Mouse (Mus musculus): ENCODE results near the gene Olfr486. TPM values are rescaled to one million over a fixed set of nuclear protein-coding genes. Genes with fewer than 3 reads are reported as not detected.
"Not testable (repeated sequence)": the region's sequence is repeated elsewhere in the genome, so short reads cannot be mapped to it uniquely, and the experiment has no call there.

The Olfr486 gene
- not detected in 2 replicates for polyA plus RNA-seq (2015; fragmentation: Nextera tagmentation; extraction: Ambion mirVana)

DNA sequence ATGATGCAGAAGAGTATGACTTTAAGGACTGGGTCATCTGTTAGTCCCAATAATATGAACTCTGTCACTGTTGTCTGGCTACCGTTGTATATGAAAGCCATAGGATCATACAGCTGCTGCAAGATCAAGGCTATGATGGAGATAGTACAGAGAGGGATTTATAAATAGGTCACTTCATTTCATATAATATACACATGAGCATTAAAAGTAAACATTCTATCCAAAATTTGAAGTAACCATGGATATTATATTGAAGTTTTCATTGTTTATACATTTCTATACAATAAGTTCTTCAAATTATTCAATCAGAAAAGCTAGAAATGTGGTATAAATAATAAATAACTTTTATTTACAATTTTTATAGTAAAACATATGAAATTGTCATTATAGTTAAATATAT is at the start of gene Olfr486:
Gene Olfr486 (minus strand): TSS at position 101 of the 400 bp plus-strand sequence.
- not testable (repeated sequence) for H3K27ac ChIP-seq (replicated peaks); H3K27me3 ChIP-seq (replicated peaks); H3K4me2 ChIP-seq; H3K4me1 ChIP-seq; ATAC-seq (ENCODE audit: low FRiP score); H3K9ac ChIP-seq (replicated peaks); H3K4me3 ChIP-seq (replicated peaks); H3K9me3 ChIP-seq (replicated peaks); H3K36me3 ChIP-seq
- WGBS: 100% methylated on average over 1 of the region's 1 CpGs

DNA sequence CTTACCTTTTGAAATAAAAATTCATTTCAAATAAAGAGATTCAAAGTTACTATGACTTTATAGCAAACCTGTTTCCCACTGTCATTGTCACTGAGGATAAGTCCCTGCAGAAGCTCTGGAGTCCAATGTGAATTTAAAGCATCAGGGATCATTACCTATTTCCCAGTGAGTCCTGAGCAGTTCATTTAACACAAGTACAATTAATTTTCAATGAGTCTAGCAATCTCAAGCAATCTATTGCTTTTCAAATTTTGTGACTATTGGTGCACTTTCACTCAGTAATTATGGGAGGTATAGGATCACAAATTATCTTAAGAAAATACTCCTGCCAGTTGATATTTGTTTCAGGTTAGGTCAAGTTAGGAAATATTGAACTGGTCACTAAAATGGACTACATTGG is 42.0 kb upstream of the Olfr486 start, which contains the start of gene Olfr487:
Gene Olfr487 (minus strand): TSS at position 101 of the 400 bp plus-strand sequence.
- H3K9me3 ChIP-seq (replicated peaks); H3K36me3 ChIP-seq; H3K4me1 ChIP-seq; H3K27me3 ChIP-seq (replicated peaks); H3K9ac ChIP-seq (replicated peaks); H3K4me2 ChIP-seq; H3K4me3 ChIP-seq (replicated peaks); ATAC-seq (ENCODE audit: low FRiP score); H3K27ac ChIP-seq (replicated peaks): not testable (repeated sequence)

DNA sequence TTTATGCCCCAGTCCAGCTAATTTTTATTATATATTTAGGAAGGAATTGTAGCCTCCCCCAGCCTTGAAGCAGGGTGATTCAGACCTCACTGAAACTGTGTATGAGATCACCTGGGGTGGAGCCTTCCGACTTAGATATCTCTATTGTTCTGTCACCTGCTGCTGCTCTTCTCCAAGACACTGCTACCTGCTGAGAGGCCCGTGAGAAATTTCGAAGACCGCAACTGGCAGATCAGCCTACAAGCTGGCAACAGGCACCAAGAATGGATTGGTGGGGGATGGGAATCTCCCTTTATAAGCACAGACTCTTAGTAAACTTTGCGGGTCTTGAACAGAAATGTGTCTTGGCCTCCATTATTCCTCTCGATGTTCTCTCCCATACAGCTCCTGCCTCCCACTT is 24.4 kb upstream of the Olfr486 start:
- Histone ChIP-seq H3K4me2 (no peak overlapping the region), H3K4me1 (no peaks in the 10 kb centered on the region), H3K4me3 (replicated peaks) (no peak overlapping the region), H3K27me3 (replicated peaks) (no peaks in the 10 kb centered on the region), H3K27ac (replicated peaks) (no peak overlapping the region), H3K36me3 (no peaks in the 10 kb centered on the region), H3K9me3 (replicated peaks) (no peaks in the 10 kb centered on the region), H3K9ac (replicated peaks) (no peak overlapping the region)
- 61% methylated on average over 6 of the region's 6 CpGs for WGBS
- ATAC-seq (ENCODE audit: low FRiP score): no peak

DNA sequence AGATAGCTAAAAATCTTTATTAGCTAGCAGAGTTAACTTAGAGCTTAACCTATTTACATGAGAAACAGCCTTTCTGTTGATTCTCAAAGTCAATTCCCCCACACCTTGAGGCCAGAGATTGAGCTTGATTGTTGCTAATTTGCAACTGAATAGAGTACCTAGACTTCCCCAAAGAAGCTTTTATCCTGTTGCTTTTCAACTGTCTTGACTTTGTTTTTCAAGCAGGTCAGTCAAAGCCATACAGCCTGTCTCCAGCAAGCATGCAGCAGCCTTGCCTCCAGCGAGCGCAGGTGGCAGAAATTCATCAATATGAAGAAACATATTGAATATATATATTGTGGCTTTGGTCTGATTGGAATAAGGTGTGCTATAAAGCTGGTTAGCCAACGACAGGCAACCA is 23.8 kb upstream of the Olfr486 start:
- not testable (repeated sequence) for H3K4me3 ChIP-seq (replicated peaks); H3K9me3 ChIP-seq (replicated peaks); H3K9ac ChIP-seq (replicated peaks); H3K4me2 ChIP-seq; H3K36me3 ChIP-seq; H3K4me1 ChIP-seq; ATAC-seq (ENCODE audit: low FRiP score); H3K27ac ChIP-seq (replicated peaks); H3K27me3 ChIP-seq (replicated peaks)
- 55% methylated on average over 3 of the region's 3 CpGs for WGBS

DNA sequence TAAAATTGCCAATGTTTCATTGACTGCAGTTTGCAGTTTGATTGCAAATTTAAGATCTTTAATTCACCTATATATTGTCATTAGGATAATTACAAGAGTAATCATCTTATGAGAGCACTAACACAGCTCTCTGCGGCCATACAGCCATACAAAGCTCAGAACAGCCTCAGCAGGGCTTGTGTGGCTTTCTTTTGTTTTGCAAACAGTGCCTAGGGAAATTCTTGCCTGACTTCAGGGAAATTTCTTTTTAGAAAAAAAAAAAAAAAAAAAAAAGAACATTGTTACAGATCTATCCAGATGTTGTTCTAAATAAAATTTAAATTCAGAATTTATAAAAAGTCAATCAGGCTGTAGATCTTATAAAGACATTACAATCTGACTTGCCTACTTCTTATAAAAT is 20.2 kb upstream of the Olfr486 start:
- not testable (repeated sequence) for H3K27me3 ChIP-seq (replicated peaks); H3K27ac ChIP-seq (replicated peaks); H3K36me3 ChIP-seq; H3K4me2 ChIP-seq; H3K4me1 ChIP-seq; ATAC-seq (ENCODE audit: low FRiP score); H3K9ac ChIP-seq (replicated peaks); H3K9me3 ChIP-seq (replicated peaks); H3K4me3 ChIP-seq (replicated peaks)
- WGBS: 33% methylated on average over 1 of the region's 1 CpGs

DNA sequence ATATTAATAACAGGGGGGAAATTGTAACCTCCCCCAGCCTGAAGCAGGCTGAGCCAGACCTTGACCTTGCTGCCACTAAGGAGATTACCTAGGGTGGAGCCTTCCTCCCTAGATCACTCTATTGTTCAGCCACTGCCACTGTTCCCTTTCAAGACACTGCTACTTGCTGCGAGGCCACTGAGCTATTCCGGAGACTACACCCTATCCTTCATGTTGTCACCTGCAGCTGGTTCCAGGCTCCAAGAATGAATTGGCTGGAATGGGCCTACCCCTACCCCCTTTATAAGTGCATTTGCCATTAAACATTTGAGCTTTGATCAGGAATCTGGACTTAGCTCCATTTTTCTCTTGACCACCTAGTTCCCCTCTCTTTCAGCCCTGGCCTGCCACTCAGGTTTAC is 18.7 kb upstream of the Olfr486 start:
- ATAC-seq (ENCODE audit: low FRiP score); H3K27ac ChIP-seq (replicated peaks): not testable (repeated sequence)
- 26% methylated on average over 2 of the region's 2 CpGs for WGBS

DNA sequence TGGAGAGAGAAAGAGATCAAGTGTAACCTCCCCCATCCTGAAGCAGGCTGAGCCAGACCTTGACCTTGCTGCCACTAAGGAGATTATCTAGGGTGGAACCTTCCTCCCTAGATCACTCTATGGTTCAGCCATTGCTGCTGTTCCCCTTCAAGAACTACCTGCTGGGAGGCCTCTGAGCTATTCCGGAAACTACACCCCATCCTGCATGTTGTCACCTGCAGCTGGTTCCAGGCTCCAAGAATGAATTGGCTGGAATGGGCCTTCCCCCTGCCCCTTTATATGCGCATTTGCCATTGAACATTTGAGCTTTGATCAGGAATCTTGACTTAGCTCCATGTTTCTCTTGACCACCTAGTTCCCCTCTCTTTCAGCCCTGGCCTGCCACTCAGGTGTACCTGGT is 12.7 kb upstream of the Olfr486 start:
- not testable (repeated sequence) for H3K4me3 ChIP-seq (replicated peaks); H3K27me3 ChIP-seq (replicated peaks); H3K4me2 ChIP-seq; H3K9me3 ChIP-seq (replicated peaks); H3K27ac ChIP-seq (replicated peaks); H3K9ac ChIP-seq (replicated peaks); H3K36me3 ChIP-seq; H3K4me1 ChIP-seq; ATAC-seq (ENCODE audit: low FRiP score)
- WGBS: 96% methylated on average over 2 of the region's 2 CpGs

More for the DNA sequence above, 18.7 kb upstream of the Olfr486 start:
- H3K9me3 ChIP-seq (replicated peaks); H3K4me2 ChIP-seq; H3K4me1 ChIP-seq; H3K9ac ChIP-seq (replicated peaks); H3K27me3 ChIP-seq (replicated peaks); H3K36me3 ChIP-seq; H3K4me3 ChIP-seq (replicated peaks): not testable (repeated sequence)

DNA sequence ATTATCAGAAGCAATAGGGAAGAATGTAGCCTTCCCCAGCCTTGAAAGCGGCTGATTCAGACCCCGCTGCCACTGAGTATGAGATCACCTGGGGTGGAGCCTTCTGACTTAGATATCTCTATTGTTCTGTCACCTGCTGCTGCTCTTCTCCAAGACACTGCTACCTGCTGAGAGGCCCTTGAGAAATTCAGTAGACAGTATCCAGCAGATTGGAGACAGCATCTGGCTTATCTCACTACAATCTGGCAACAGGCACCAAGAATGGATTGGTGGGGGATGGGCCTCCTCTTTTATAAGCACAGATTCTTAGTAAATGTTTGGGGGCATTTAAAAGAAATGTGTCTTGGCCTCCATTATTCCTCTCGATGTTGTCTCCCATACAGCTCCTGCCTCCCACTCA is 11.9 kb upstream of the Olfr486 start:
- not testable (repeated sequence) for H3K36me3 ChIP-seq; H3K4me1 ChIP-seq; H3K9me3 ChIP-seq (replicated peaks); H3K27ac ChIP-seq (replicated peaks); ATAC-seq (ENCODE audit: low FRiP score); H3K4me2 ChIP-seq; H3K9ac ChIP-seq (replicated peaks); H3K27me3 ChIP-seq (replicated peaks); H3K4me3 ChIP-seq (replicated peaks)
- WGBS: 81% methylated on average over 3 of the region's 3 CpGs

DNA sequence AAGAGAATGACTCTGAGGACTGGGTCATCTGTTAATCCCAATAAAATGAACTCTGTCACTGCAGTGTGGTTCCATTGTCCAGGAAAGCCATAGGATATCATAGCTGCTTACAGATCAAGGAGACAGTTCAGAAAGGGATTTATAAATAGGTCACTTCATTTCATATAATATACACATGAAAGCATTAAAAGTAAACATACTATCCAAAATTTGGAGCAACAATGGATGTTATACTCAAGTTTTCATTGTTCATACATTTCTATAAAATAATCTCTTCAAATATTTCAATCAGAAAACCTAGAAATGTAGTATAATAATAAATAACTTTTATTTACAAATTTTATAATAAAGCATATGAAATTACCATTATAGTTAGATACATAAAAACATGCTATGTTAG is 12.8 kb downstream of the Olfr486 start, which contains the start of gene Olfr485:
Gene Olfr485 (minus strand): TSS at position 101 of the 400 bp plus-strand sequence.
- no peaks in the 10 kb centered on the region for H3K36me3 ChIP-seq
- no peak within 1 kb of the TSS for H3K4me2 ChIP-seq
- no peak for ATAC-seq (ENCODE audit: low FRiP score)
- no peaks in the 10 kb centered on the region for H3K4me1 ChIP-seq
- H3K9me3 ChIP-seq (replicated peaks): no peaks in the 10 kb centered on the region
- no peak within 1 kb of the TSS for H3K9ac ChIP-seq (replicated peaks)
- H3K4me3 ChIP-seq (replicated peaks): no peak within 1 kb of the TSS
- no peak within 1 kb of the TSS for H3K27ac ChIP-seq (replicated peaks)
- no peaks in the 10 kb centered on the region for H3K27me3 ChIP-seq (replicated peaks)

DNA sequence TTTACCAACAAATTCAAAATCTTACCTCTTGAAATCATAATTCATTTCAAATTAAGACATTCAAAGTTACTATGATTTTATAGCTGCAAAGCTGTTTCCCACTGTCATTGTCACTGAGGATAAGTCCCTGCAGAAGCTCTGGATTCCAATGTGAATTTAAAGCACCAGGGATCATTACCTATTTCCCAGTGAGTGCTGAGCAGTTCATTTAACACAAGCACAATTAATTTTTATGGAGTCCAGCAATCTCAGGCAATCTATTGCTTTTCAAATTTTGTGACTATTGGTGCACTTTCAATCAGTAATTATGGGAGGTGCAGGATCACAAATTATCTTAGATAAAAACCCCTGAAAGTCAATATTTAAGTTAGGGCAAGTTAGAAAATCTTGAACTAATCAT is 45.2 kb downstream of the Olfr486 start, which contains the start of gene Olfr484:
Gene Olfr484 (minus strand): TSS at position 101 of the 400 bp plus-strand sequence.
- ATAC-seq (ENCODE audit: low FRiP score): no peak
- Histone ChIP-seq H3K4me1 (no peaks in the 10 kb centered on the region), H3K4me3 (replicated peaks) (no peak within 1 kb of the TSS)

More for the DNA sequence above, 45.2 kb downstream of the Olfr486 start, which contains the start of gene Olfr484:
- Histone ChIP-seq H3K4me2 (no peak within 1 kb of the TSS), H3K36me3 (no peaks in the 10 kb centered on the region), H3K27me3 (replicated peaks) (no peaks in the 10 kb centered on the region), H3K9ac (replicated peaks) (no peak within 1 kb of the TSS), H3K9me3 (replicated peaks) (no peaks in the 10 kb centered on the region), H3K27ac (replicated peaks) (no peak within 1 kb of the TSS)

Other genes starting within 250 kb of the Olfr486 start
- not detected in 2 replicates for gene Olfr473, start 242.3 kb downstream of the Olfr486 start, polyA plus RNA-seq (2015; fragmentation: Nextera tagmentation; extraction: Ambion mirVana)
- gene Olfr474, start 218.1 kb downstream of the Olfr486 start, polyA plus RNA-seq (2015; fragmentation: Nextera tagmentation; extraction: Ambion mirVana): not detected in 2 replicates
- not detected in 2 replicates for gene Olfr476, start 207.9 kb downstream of the Olfr486 start, polyA plus RNA-seq (2015; fragmentation: Nextera tagmentation; extraction: Ambion mirVana)
- not detected in 2 replicates for gene Olfr477, start 186.0 kb downstream of the Olfr486 start, polyA plus RNA-seq (2015; fragmentation: Nextera tagmentation; extraction: Ambion mirVana)
- gene Olfr478, start 138.8 kb downstream of the Olfr486 start, polyA plus RNA-seq (2015; fragmentation: Nextera tagmentation; extraction: Ambion mirVana): not detected in 2 replicates
- not detected in 2 replicates for gene Olfr479, start 122.0 kb downstream of the Olfr486 start, polyA plus RNA-seq (2015; fragmentation: Nextera tagmentation; extraction: Ambion mirVana)
- not detected in 2 replicates for gene Olfr480, start 105.4 kb downstream of the Olfr486 start, polyA plus RNA-seq (2015; fragmentation: Nextera tagmentation; extraction: Ambion mirVana)
- gene Olfr481, start 92.9 kb downstream of the Olfr486 start, polyA plus RNA-seq (2015; fragmentation: Nextera tagmentation; extraction: Ambion mirVana): not detected in 2 replicates
- gene Olfr482, start 75.2 kb downstream of the Olfr486 start, polyA plus RNA-seq (2015; fragmentation: Nextera tagmentation; extraction: Ambion mirVana): not detected in 2 replicates
- gene Olfr483, start 71.9 kb downstream of the Olfr486 start, polyA plus RNA-seq (2015; fragmentation: Nextera tagmentation; extraction: Ambion mirVana): not detected in 2 replicates
- gene Olfr484, start 45.3 kb downstream of the Olfr486 start, polyA plus RNA-seq (2015; fragmentation: Nextera tagmentation; extraction: Ambion mirVana): not detected in 2 replicates
- gene Olfr485, start 12.9 kb downstream of the Olfr486 start, polyA plus RNA-seq (2015; fragmentation: Nextera tagmentation; extraction: Ambion mirVana): not detected in 2 replicates
- gene Olfr487, start 41.9 kb upstream of the Olfr486 start, polyA plus RNA-seq (2015; fragmentation: Nextera tagmentation; extraction: Ambion mirVana): not detected in 2 replicates
- gene Olfr488, start 85.6 kb upstream of the Olfr486 start, polyA plus RNA-seq (2015; fragmentation: Nextera tagmentation; extraction: Ambion mirVana): not detected in 2 replicates
- gene Olfr490, start 116.2 kb upstream of the Olfr486 start, polyA plus RNA-seq (2015; fragmentation: Nextera tagmentation; extraction: Ambion mirVana): not detected in 2 replicates
- gene Olfr491, start 140.7 kb upstream of the Olfr486 start, polyA plus RNA-seq (2015; fragmentation: Nextera tagmentation; extraction: Ambion mirVana): not detected in 2 replicates
- not detected in 2 replicates for gene Olfr492, start 150.9 kb upstream of the Olfr486 start, polyA plus RNA-seq (2015; fragmentation: Nextera tagmentation; extraction: Ambion mirVana)
- not detected in 2 replicates for gene Olfr493, start 174.2 kb upstream of the Olfr486 start, polyA plus RNA-seq (2015; fragmentation: Nextera tagmentation; extraction: Ambion mirVana)
- gene Olfr494, start 192.6 kb upstream of the Olfr486 start, polyA plus RNA-seq (2015; fragmentation: Nextera tagmentation; extraction: Ambion mirVana): not detected in 2 replicates
- not detected in 2 replicates for gene Olfr495, start 220.4 kb upstream of the Olfr486 start, polyA plus RNA-seq (2015; fragmentation: Nextera tagmentation; extraction: Ambion mirVana)
- gene Olfr497, start 247.7 kb upstream of the Olfr486 start, polyA plus RNA-seq (2015; fragmentation: Nextera tagmentation; extraction: Ambion mirVana): not detected in 2 replicates

Data from neural tube, embryonic 15.5 days (tissue).